Mouse (Mus musculus) CH12.LX (cell line): ENCODE measurements around the gene Cfap61. TPM values are rescaled to one million over a fixed set of nuclear protein-coding genes. Genes with fewer than 3 reads are reported as not detected.

ENCODE experiments used
- DNase-seq: peaks from one replicate; pipeline ENCODE4 v3.0.0-alpha.2; 2013; ENCODE audit errors: extremely low read depth
- H3K27ac ChIP-seq: 2 replicates; pipeline ENCODE4 v1.5.1; 2012; ENCODE audit warnings: low read depth, mild to moderate bottlenecking, control low read depth, moderate library complexity; ENCODE audit not compliant: insufficient read depth
- H3K27me3 ChIP-seq: replicated peaks from 2 replicates; pipeline ENCODE3; 2012; ENCODE audit warnings: inconsistent platforms
- H3K36me3 ChIP-seq, 2 experiments: replicated peaks in 1 of 2; 2 replicates each; pipeline versions ENCODE3 to v1.6.1; 2012; ENCODE audit warnings: inconsistent platforms in 1 of 2, low read length in 1 of 2, mild to moderate bottlenecking in 1 of 2, mixed read lengths in 1 of 2, moderate library complexity in 1 of 2; ENCODE audit not compliant: control insufficient read depth in 1 of 2, insufficient read depth in 1 of 2
- H3K4me1 ChIP-seq, 2 experiments: 2 replicates each; pipeline ENCODE4 v1.6.1; 2012; ENCODE audit warnings: inconsistent platforms in 1 of 2, moderate library complexity in 1 of 2; ENCODE audit not compliant: insufficient read depth in 2 of 2, control insufficient read depth in 1 of 2
- H3K4me2 ChIP-seq: 2 replicates; pipeline ENCODE4 v1.6.1; 2012; ENCODE audit warnings: low read depth, mild to moderate bottlenecking, control low read depth; ENCODE audit not compliant: poor library complexity, insufficient read depth, severe bottlenecking
- H3K4me3 ChIP-seq, 3 experiments: fragments of 150-350 bp in 1 of 3; sonication (generic) in 1 of 3; replicated peaks in 1 of 3; 2 replicates each; pipeline versions ENCODE3 to v1.5.1; 2011 to 2012; ENCODE audit warnings: low read depth in 2 of 3, low read length in 2 of 3, mild to moderate bottlenecking in 2 of 3, moderate library complexity in 2 of 3, control low read depth in 1 of 3, improper control_type of control experiment in 1 of 3, inconsistent platforms in 1 of 3, mixed read lengths in 1 of 3; ENCODE audit not compliant: poor library complexity in 1 of 3
- H3K79me2 ChIP-seq: replicated peaks from 2 replicates; pipeline ENCODE4 v1.6.1; 2012; ENCODE audit warnings: mild to moderate bottlenecking, moderate library complexity; ENCODE audit not compliant: control insufficient read depth, poor library complexity, insufficient read depth, severe bottlenecking; ENCODE audit errors: extremely low read depth
- H3K9ac ChIP-seq: 2 replicates; pipeline ENCODE4 v1.6.1; 2012; ENCODE audit warnings: low read depth, mild to moderate bottlenecking, control low read depth, moderate library complexity; ENCODE audit not compliant: insufficient read depth
- H3K9me3 ChIP-seq: replicated peaks from 2 replicates; pipeline ENCODE3; 2012; ENCODE audit warnings: low read length, inconsistent platforms, mixed read lengths
- BHLHE40 ChIP-seq: IDR thresholded peaks from 2 replicates; pipeline ENCODE4 v1.6.1; 2011; ENCODE audit warnings: mild to moderate bottlenecking, low read depth, low read length, improper control_type of control experiment
- CHD1 ChIP-seq: IDR thresholded peaks from 2 replicates; pipeline ENCODE4 v1.6.1; 2012; ENCODE audit warnings: low read depth, low read length, improper control_type of control experiment, inconsistent platforms
- CHD2 ChIP-seq: IDR thresholded peaks from 2 replicates; pipeline ENCODE4 v1.6.1; 2011; ENCODE audit warnings: low read length, improper control_type of control experiment
- CTCF ChIP-seq, 2 experiments: IDR thresholded peaks in 1 of 2; conservative IDR thresholded peaks in 1 of 2; 2 replicates each; pipeline ENCODE4 v1.5.1; 2011 to 2012; ENCODE audit warnings: low read depth in 2 of 2, low read length in 2 of 2, improper control_type of control experiment in 1 of 2, inconsistent platforms in 1 of 2, mild to moderate bottlenecking in 1 of 2, moderate library complexity in 1 of 2
- E2F4 ChIP-seq: IDR thresholded peaks from 2 replicates; pipeline ENCODE4 v1.6.1; 2011; ENCODE audit warnings: low read depth, low read length, improper control_type of control experiment; ENCODE audit not compliant: insufficient replicate concordance
- ETS1 ChIP-seq: conservative IDR thresholded peaks from 2 replicates; pipeline ENCODE4 v1.6.1; 2012; ENCODE audit warnings: low read depth, mild to moderate bottlenecking, inconsistent platforms, low read length, improper control_type of control experiment, moderate library complexity
- GABPA ChIP-seq: IDR thresholded peaks from 2 replicates; pipeline ENCODE4 v1.6.1; 2012; ENCODE audit warnings: low read depth, low read length, improper control_type of control experiment, inconsistent platforms; ENCODE audit not compliant: insufficient replicate concordance
- HCFC1 ChIP-seq: IDR thresholded peaks from 2 replicates; pipeline ENCODE4 v1.6.1; 2012; ENCODE audit warnings: low read depth, mild to moderate bottlenecking, inconsistent platforms, low read length, improper control_type of control experiment
- JUN ChIP-seq: IDR thresholded peaks from 2 replicates; pipeline ENCODE4 v1.6.1; 2011; ENCODE audit warnings: low read depth, mild to moderate bottlenecking, low read length, improper control_type of control experiment, moderate library complexity; ENCODE audit not compliant: insufficient read depth
- MAX ChIP-seq: IDR thresholded peaks from 2 replicates; pipeline ENCODE4 v1.6.1; 2011; ENCODE audit warnings: low read length, improper control_type of control experiment
- MYC ChIP-seq: IDR thresholded peaks from 2 replicates; pipeline ENCODE4 v1.6.1; 2011; ENCODE audit warnings: low read depth, mild to moderate bottlenecking, improper control_type of control experiment, low read length
- RCOR1 ChIP-seq: conservative IDR thresholded peaks from 2 replicates; pipeline ENCODE4 v1.6.1; 2012; ENCODE audit warnings: low read depth, mild to moderate bottlenecking, inconsistent platforms, low read length, improper control_type of control experiment
- SMC3 ChIP-seq: IDR thresholded peaks from 2 replicates; pipeline ENCODE4 v1.6.1; 2011; ENCODE audit warnings: low read depth, low read length, improper control_type of control experiment
- USF1 ChIP-seq: IDR thresholded peaks from 2 replicates; pipeline ENCODE4 v1.6.1; 2014; ENCODE audit warnings: low read depth, mild to moderate bottlenecking, inconsistent platforms, low read length, improper control_type of control experiment
- ZC3H11A ChIP-seq: IDR thresholded peaks from 2 replicates; pipeline ENCODE4 v1.6.1; 2012; ENCODE audit warnings: low read depth, mild to moderate bottlenecking, inconsistent platforms, low read length, improper control_type of control experiment
- ZNF384 ChIP-seq: IDR thresholded peaks from 2 replicates; pipeline ENCODE4 v1.6.1; 2012; ENCODE audit warnings: low read depth, low read length, improper control_type of control experiment, inconsistent platforms
- dilution Hi-C: fragments of 300-500 bp; cut with MboI; formaldehyde crosslinking; loops from 2 replicates; pipeline ENCODE4 v1.14.3; 2020; ENCODE audit warnings: low sequenced_read_pairs; ENCODE audit not compliant: extremely low pct_unique_long_range_greater_than_20kb, extremely low pct_ligation_motif_present
- in situ Hi-C: fragments of 300-500 bp; cut with MboI; formaldehyde crosslinking; loops from 3 replicates; pipeline ENCODE4 v1.14.3; 2019; ENCODE audit warnings: low sequenced_read_pairs, low pct_ligation_motif_present, low pct_unique_long_range_greater_than_20kb, mixed read lengths
- polyA plus RNA-seq: library from polyadenylated mRNA; unstranded; fragments of >175 nt; gene quantifications from 2 replicates; pipeline ENCODE4 v1.2.1, GENCODE M21; 2012; ENCODE audit warnings: low read depth; ENCODE audit not compliant: insufficient read length
- total RNA-seq, 2 experiments: library from RNA; depleted of rRNA; stranded (reverse); fragments of 300-350 nt in 1 of 2; fragments of >200 nt in 1 of 2; gene quantifications; 2 replicates each; pipeline ENCODE4 v1.2.3; 2012 to 2014

Cfap61 gene
- total and polyA plus RNA-seq, 3 experiments, result 0.34 TPM; not detected in 2

DNA sequence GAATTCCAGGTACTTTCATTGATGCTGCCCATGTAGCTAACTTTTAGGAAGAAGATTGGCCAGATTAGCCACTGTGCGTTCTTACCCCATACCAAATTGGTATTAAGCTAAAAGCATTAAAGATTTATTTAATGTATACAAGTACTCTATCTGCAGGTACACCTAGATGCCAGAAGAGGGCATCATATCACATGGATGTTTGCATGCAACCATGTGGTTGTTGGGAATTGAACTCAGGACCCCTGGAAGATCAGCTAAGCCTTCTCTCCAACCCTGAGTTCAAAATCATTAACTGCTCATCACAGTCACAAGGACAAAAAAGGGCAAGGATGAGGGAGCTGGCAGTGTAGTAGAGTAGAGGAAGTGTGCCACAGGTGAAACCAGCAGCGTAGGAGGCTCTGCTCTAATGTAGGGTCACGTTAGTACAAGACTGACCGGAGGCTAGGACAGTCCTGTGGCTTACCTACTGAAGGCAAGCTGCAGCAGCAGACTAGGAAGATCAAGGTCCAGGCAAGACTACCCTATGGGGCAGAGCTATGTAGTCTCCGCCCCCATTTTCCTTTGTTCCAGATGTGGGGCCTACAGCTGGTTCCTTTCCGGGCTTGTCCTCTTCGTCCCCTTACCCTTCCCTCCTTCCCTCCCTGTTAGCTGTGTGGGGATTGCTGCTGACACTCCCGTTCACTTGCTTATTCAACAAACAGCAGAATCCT is 13.5 kb upstream of the Cfap61 start:
- no peaks in the 10 kb centered on the region for H3K9me3 ChIP-seq
- in situ Hi-C loops (no loop called here), dilution Hi-C loops (no loop called here)
- H3K79me2 ChIP-seq, result no peaks in the 10 kb centered on the region
- TF ChIP-seq CHD1, result no peak
- peak; percentile 61; the same call in 1 of the 2 replicates for TF ChIP-seq MYC
- TF ChIP-seq CHD2, result no peak
- no peak for TF ChIP-seq MAX
- TF ChIP-seq SMC3, result peak; percentile 12; the same call in 1 of the 2 replicates
- TF ChIP-seq CTCF (conservative IDR thresholded peaks at IDR 0.05 in 1 of 2, IDR thresholded peaks at IDR 0.05 in 1 of 2; ENCODE audit: low read depth in 2 of 2, low read length in 2 of 2), result peak in 1 of 2 experiments; percentile 40; a peak in 3 of 4 replicates
- DNase-seq, result no peak
- no peak overlapping the region for H3K27ac ChIP-seq
- no peaks in the 10 kb centered on the region for H3K27me3 ChIP-seq
- H3K4me2 ChIP-seq, result no peak overlapping the region
- peaks cover 49 to 93% of the 10 kb centered on the region in 2 experiments for H3K36me3 ChIP-seq
- no peak overlapping the region for H3K9ac ChIP-seq
- H3K4me1 ChIP-seq, result no peaks in the 10 kb centered on the region
- no peak overlapping the region for H3K4me3 ChIP-seq

DNA sequence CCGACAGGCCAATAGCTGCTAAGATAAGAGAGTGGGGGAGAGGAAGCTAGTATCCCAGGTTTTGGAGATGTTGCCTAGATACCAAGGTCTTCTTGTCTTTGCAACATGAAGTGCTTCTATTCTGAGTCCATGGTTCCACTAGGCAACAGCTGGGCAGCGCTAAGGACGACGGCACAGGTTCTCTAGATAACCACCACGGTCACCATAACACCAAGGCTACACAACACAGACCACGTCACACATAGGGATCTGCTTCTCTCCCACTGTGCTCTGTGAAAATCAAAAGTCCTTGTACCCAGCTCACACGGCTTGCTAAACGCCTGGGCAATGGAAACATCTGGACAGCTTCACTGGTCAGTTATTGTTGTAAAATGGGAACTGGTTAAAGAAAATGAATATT is 2.4 kb downstream of the Cfap61 start:
- DNase-seq, result no peak
- dilution Hi-C loops, result no loop called here
- Histone ChIP-seq H3K9me3 (no peaks in the 10 kb centered on the region), H3K79me2 (peaks cover 10% of the 10 kb centered on the region), H3K27ac (no peak overlapping the region), H3K4me2 (peak overlapping the region; percentile 87), H3K9ac (no peak overlapping the region), H3K27me3 (peaks cover 25% of the 10 kb centered on the region), H3K4me1 (peaks cover 6 to 10% of the 10 kb centered on the region in 2 experiments; a peak in 3 of 4 replicates), H3K4me3 (no peak overlapping the region), H3K36me3 (peaks cover 3 to 8% of the 10 kb centered on the region in 2 experiments)
- TF ChIP-seq ETS1 (no peak), CHD2 (no peak), USF1 (no peak), BHLHE40 (no peak), HCFC1 (no peak), GABPA (no peak), ZNF384 (no peak), JUN (no peak), E2F4 (no peak), MYC (no peak), ZC3H11A (no peak), RCOR1 (no peak)
- in situ Hi-C loops, result no loop called here
